Mouse (Mus musculus) hindbrain, embryonic 12.5 days (tissue): ENCODE data around the gene Eif4b. TPM values are rescaled to one million over a fixed set of nuclear protein-coding genes. Genes with fewer than 3 reads are reported as not detected.

Experiments used
- ATAC-seq: fragments of 200-750 bp; cut with Nextera tagmentation; 2 replicates; pipeline ENCODE4 v1.8.0; 2017; ENCODE audit warnings: moderate TSS enrichment; ENCODE audit not compliant: low FRiP score
- H3K27ac ChIP-seq: fragments of 300-500 bp; sonication (generic); 2 replicates; pipeline ENCODE4 v1.5.1; 2016; ENCODE audit warnings: mild to moderate bottlenecking
- H3K27me3 ChIP-seq: fragments of 300-500 bp; sonication (generic); 2 replicates; pipeline ENCODE4 v1.6.1; 2016; ENCODE audit warnings: mild to moderate bottlenecking
- H3K36me3 ChIP-seq: fragments of 300-500 bp; sonication (generic); 2 replicates; pipeline ENCODE4 v1.6.1; 2016; ENCODE audit warnings: mild to moderate bottlenecking
- H3K4me1 ChIP-seq: fragments of 300-500 bp; sonication (generic); 2 replicates; pipeline ENCODE4 v1.6.1; 2016
- H3K4me2 ChIP-seq: fragments of 300-500 bp; sonication (generic); replicated peaks from 2 replicates; pipeline ENCODE4 v1.6.1; 2016; ENCODE audit warnings: mild to moderate bottlenecking
- H3K4me3 ChIP-seq: fragments of 300-500 bp; sonication (generic); 2 replicates; pipeline ENCODE4 v1.5.1; 2016; ENCODE audit warnings: mild to moderate bottlenecking
- H3K9ac ChIP-seq: fragments of 300-500 bp; sonication (generic); 2 replicates; pipeline ENCODE4 v1.6.1; 2016; ENCODE audit warnings: mild to moderate bottlenecking, moderate library complexity
- H3K9me3 ChIP-seq: fragments of 300-500 bp; sonication (generic); replicated peaks from 2 replicates; pipeline ENCODE4 v1.6.1; 2016; ENCODE audit warnings: mild to moderate bottlenecking
- WGBS: fragments of 180-500 bp; shearing (Covaris S2); methylation state at CpG from one replicate; pipeline ENCODE4 v1.1.7; 2016; 5-methylcytosine and 5-hydroxymethylcytosine counted together
- polyA plus RNA-seq: library from polyadenylated mRNA; unstranded; fragments of >200 nt; fragmentation: Nextera tagmentation; extraction: Ambion mirVana; gene quantifications from 2 replicates; pipeline ENCODE4 v1.2.1, GENCODE M21; 2016

Gene Eif4b
- polyA plus RNA-seq, 1 experiment from 2014 or later: 94.0 TPM

- Histone ChIP-seq H3K9ac (no peak overlapping the region), H3K36me3 (peaks cover 35% of the 10 kb centered on the region), H3K4me3 (no peak overlapping the region), H3K9me3 (no peaks in the 10 kb centered on the region), H3K27me3 (no peaks in the 10 kb centered on the region), H3K4me1 (peaks cover 9% of the 10 kb centered on the region), H3K27ac (no peak overlapping the region; the same call in 1 of the 2 replicates), H3K4me2 (no peak overlapping the region)
- WGBS: 80% methylated on average over 2 of the region's 2 CpGs
- no peak for ATAC-seq
Observed at GRCm38 (mm10) chr15:102080429-102080828, 6.9 kb downstream of the Eif4b start.

GRCm38 (mm10) chr15:102082148-102082547 is 8.6 kb downstream of the Eif4b start:
- Histone ChIP-seq H3K27me3 (no peaks in the 10 kb centered on the region), H3K4me3 (no peak overlapping the region), H3K4me1 (no peaks in the 10 kb centered on the region), H3K36me3 (peaks cover 49% of the 10 kb centered on the region), H3K9me3 (no peaks in the 10 kb centered on the region), H3K4me2 (no peak overlapping the region), H3K27ac (no peak overlapping the region), H3K9ac (no peak overlapping the region)
- 90% methylated on average over 4 of the region's 4 CpGs for WGBS
- ATAC-seq: no peak

GRCm38 (mm10) chr15:102083028-102083427 is 9.5 kb downstream of the Eif4b start:
- no peak overlapping the region for H3K4me3 ChIP-seq
- no peak overlapping the region for H3K4me2 ChIP-seq
- no peaks in the 10 kb centered on the region for H3K9me3 ChIP-seq
- no peaks in the 10 kb centered on the region for H3K4me1 ChIP-seq
- H3K27ac ChIP-seq: no peak overlapping the region
- peaks cover 58% of the 10 kb centered on the region for H3K36me3 ChIP-seq
- no peak overlapping the region for H3K9ac ChIP-seq
- no peaks in the 10 kb centered on the region for H3K27me3 ChIP-seq
- 91% methylated on average over 4 of the region's 4 CpGs for WGBS
- no peak for ATAC-seq

GRCm38 (mm10) chr15:102089914-102090585 is 16.5 kb downstream of the Eif4b start:
- no peak overlapping the region for H3K9ac ChIP-seq
- H3K36me3 ChIP-seq: peaks cover 96% of the 10 kb centered on the region
- no peak overlapping the region for H3K4me3 ChIP-seq
- no peak overlapping the region for H3K4me2 ChIP-seq
- no peaks in the 10 kb centered on the region for H3K4me1 ChIP-seq
- H3K9me3 ChIP-seq: no peaks in the 10 kb centered on the region
- no peaks in the 10 kb centered on the region for H3K27me3 ChIP-seq
- no peak for ATAC-seq
- 81% methylated on average over 12 of the region's 12 CpGs for WGBS
- no peak overlapping the region for H3K27ac ChIP-seq

- WGBS: 91% methylated on average over 12 of the region's 12 CpGs
- Histone ChIP-seq H3K4me1 (no peaks in the 10 kb centered on the region), H3K4me2 (no peak overlapping the region), H3K27me3 (no peaks in the 10 kb centered on the region), H3K9ac (no peak overlapping the region), H3K36me3 (peaks cover 98% of the 10 kb centered on the region), H3K9me3 (no peaks in the 10 kb centered on the region), H3K27ac (no peak overlapping the region), H3K4me3 (no peak overlapping the region)
- no peak for ATAC-seq
Observed at GRCm38 (mm10) chr15:102091063-102091679, 17.6 kb downstream of the Eif4b start.

- Histone ChIP-seq H3K36me3 (peaks cover 99% of the 10 kb centered on the region), H3K4me3 (no peak overlapping the region), H3K27ac (no peak overlapping the region), H3K27me3 (no peaks in the 10 kb centered on the region), H3K4me2 (no peak overlapping the region), H3K9me3 (no peaks in the 10 kb centered on the region), H3K9ac (no peak overlapping the region), H3K4me1 (no peaks in the 10 kb centered on the region)
- ATAC-seq: no peak
- WGBS: 92% methylated on average over 1 of the region's 1 CpGs
Observed at GRCm38 (mm10) chr15:102091688-102092087, 18.1 kb downstream of the Eif4b start.

- H3K9me3 ChIP-seq: no peaks in the 10 kb centered on the region
- no peak for ATAC-seq
- H3K4me1 ChIP-seq: no peaks in the 10 kb centered on the region
- 92% methylated on average over 4 of the region's 4 CpGs for WGBS
- no peak overlapping the region for H3K27ac ChIP-seq
- no peak overlapping the region for H3K4me2 ChIP-seq
- H3K9ac ChIP-seq: no peak overlapping the region
- H3K36me3 ChIP-seq: peaks cover 94% of the 10 kb centered on the region
- no peaks in the 10 kb centered on the region for H3K27me3 ChIP-seq
- H3K4me3 ChIP-seq: no peak overlapping the region
Observed at GRCm38 (mm10) chr15:102092222-102092621, 18.6 kb downstream of the Eif4b start.

GRCm38 (mm10) chr15:102094157-102094556 is 20.6 kb downstream of the Eif4b start:
- no peak for ATAC-seq
- peaks cover 81% of the 10 kb centered on the region for H3K36me3 ChIP-seq
- H3K9me3 ChIP-seq: no peaks in the 10 kb centered on the region
- peaks cover 9% of the 10 kb centered on the region for H3K27me3 ChIP-seq
- no peak overlapping the region for H3K9ac ChIP-seq
- WGBS: 69% methylated on average over 2 of the region's 2 CpGs
- no peak overlapping the region for H3K4me2 ChIP-seq
- no peak overlapping the region for H3K4me3 ChIP-seq
- no peak overlapping the region for H3K27ac ChIP-seq
- H3K4me1 ChIP-seq: peaks cover 10% of the 10 kb centered on the region

GRCm38 (mm10) chr15:102094988-102095387 is 21.4 kb downstream of the Eif4b start:
- no peak overlapping the region for H3K4me2 ChIP-seq
- no peak for ATAC-seq
- H3K27ac ChIP-seq: no peak overlapping the region
- H3K9me3 ChIP-seq: no peaks in the 10 kb centered on the region
- no peak overlapping the region for H3K4me3 ChIP-seq
- peaks cover 14% of the 10 kb centered on the region for H3K27me3 ChIP-seq
- peaks cover 18% of the 10 kb centered on the region for H3K4me1 ChIP-seq
- peaks cover 73% of the 10 kb centered on the region for H3K36me3 ChIP-seq
- H3K9ac ChIP-seq: no peak overlapping the region
- WGBS: 88% methylated on average over 16 of the region's 16 CpGs

- peaks cover 50% of the 10 kb centered on the region for H3K36me3 ChIP-seq
- peaks cover 41% of the 10 kb centered on the region for H3K4me1 ChIP-seq
- no peak overlapping the region for H3K9ac ChIP-seq
- H3K4me3 ChIP-seq: no peak overlapping the region
- H3K4me2 ChIP-seq: no peak overlapping the region
- H3K27me3 ChIP-seq: peaks cover 18% of the 10 kb centered on the region
- no peaks in the 10 kb centered on the region for H3K9me3 ChIP-seq
- no peak overlapping the region for H3K27ac ChIP-seq
- no peak for ATAC-seq
- 78% methylated on average over 8 of the region's 8 CpGs for whole genome bisulfite sequencing
Observed at GRCm38 (mm10) chr15:102097147-102097915, 23.8 kb downstream of the Eif4b start.

- H3K27me3 ChIP-seq: peaks cover 25% of the 10 kb centered on the region
- no peaks in the 10 kb centered on the region for H3K9me3 ChIP-seq
- H3K9ac ChIP-seq: no peak overlapping the region
- H3K27ac ChIP-seq: no peak overlapping the region
- no peak for ATAC-seq
- 25% methylated on average over 5 of the region's 5 CpGs for WGBS
- H3K4me2 ChIP-seq: no peak overlapping the region
- H3K4me1 ChIP-seq: peaks cover 48% of the 10 kb centered on the region
- peaks cover 42% of the 10 kb centered on the region for H3K36me3 ChIP-seq
- no peak overlapping the region for H3K4me3 ChIP-seq
Observed at GRCm38 (mm10) chr15:102097991-102098555, 24.5 kb downstream of the Eif4b start.

GRCm38 (mm10) chr15:102099260-102099659 is 25.7 kb downstream of the Eif4b start:
- 46% methylated on average over 5 of the region's 5 CpGs for WGBS
- H3K36me3 ChIP-seq: peaks cover 30% of the 10 kb centered on the region
- H3K9me3 ChIP-seq: no peaks in the 10 kb centered on the region
- H3K9ac ChIP-seq: no peak overlapping the region
- peak overlapping the region; percentile 85 for H3K4me2 ChIP-seq
- H3K4me1 ChIP-seq: peaks cover 60% of the 10 kb centered on the region
- H3K27ac ChIP-seq: no peak overlapping the region
- ATAC-seq: no peak
- H3K27me3 ChIP-seq: peaks cover 28% of the 10 kb centered on the region
- no peak overlapping the region for H3K4me3 ChIP-seq
